Mouse (Mus musculus) embryonic facial prominence, embryonic 11.5 days (tissue): ENCODE measurements at regions not wholly inside any gene's neighbourhood (a gene's known extent, or its start where the extent isn't known, plus 50 kb on each side); places are given as distances from the start of the nearest gene placed in this dataset.

Experiments
- ATAC-seq: fragments of 200-750 bp; cut with Nextera tagmentation; replicated peaks from 2 replicates; pipeline ENCODE4 v1.8.0; 2017; ENCODE audit warnings: low read depth; ENCODE audit not compliant: insufficient number of reproducible peaks, low FRiP score, low TSS enrichment
- DNase-seq: peaks from one replicate; pipeline ENCODE4 v3.0.0-alpha.2; 2015; ENCODE audit warnings: low spot score
- H3K27ac ChIP-seq: fragments of 300-500 bp; sonication (generic); replicated peaks from 2 replicates; pipeline ENCODE4 v1.5.1; 2014; ENCODE audit warnings: mild to moderate bottlenecking, low read depth, low read length, control low read depth
- H3K27me3 ChIP-seq: fragments of 300-500 bp; sonication (generic); 2 replicates; pipeline ENCODE4 v1.6.1; 2014; ENCODE audit warnings: mild to moderate bottlenecking, low read length, moderate library complexity, mixed read lengths; ENCODE audit not compliant: control insufficient read depth, insufficient read depth
- H3K36me3 ChIP-seq: fragments of 300-500 bp; sonication (generic); replicated peaks from 2 replicates; pipeline ENCODE4 v1.6.1; 2014; ENCODE audit warnings: low read depth, mild to moderate bottlenecking, low read length, moderate library complexity, mixed read lengths; ENCODE audit not compliant: control insufficient read depth, insufficient read depth
- H3K4me1 ChIP-seq: fragments of 300-500 bp; sonication (generic); 2 replicates; pipeline ENCODE4 v1.6.1; 2014; ENCODE audit warnings: low read length, mixed read lengths; ENCODE audit not compliant: control insufficient read depth, insufficient read depth
- H3K4me2 ChIP-seq: fragments of 300-500 bp; sonication (generic); 2 replicates; pipeline ENCODE4 v1.6.1; 2014; ENCODE audit warnings: low read depth, mild to moderate bottlenecking, control low read depth, low read length, moderate library complexity
- H3K4me3 ChIP-seq: fragments of 300-500 bp; sonication (generic); 2 replicates; pipeline ENCODE4 v1.5.1; 2014; ENCODE audit warnings: low read depth, low read length, control low read depth
- H3K9ac ChIP-seq: fragments of 300-500 bp; sonication (generic); replicated peaks from 2 replicates; pipeline ENCODE4 v1.6.1; 2014; ENCODE audit warnings: mild to moderate bottlenecking, control low read depth, low read length
- H3K9me3 ChIP-seq: fragments of 300-500 bp; sonication (generic); replicated peaks from 2 replicates; pipeline ENCODE4 v1.6.1; 2016; ENCODE audit warnings: mild to moderate bottlenecking, low read length, inconsistent platforms, mixed read lengths; ENCODE audit not compliant: control insufficient read depth
- WGBS: fragments of 180-500 bp; shearing (Covaris S2); extraction: QIAGEN DNeasy Blood & Tissue Kit; methylation state at CpG from one replicate; pipeline ENCODE4 v1.1.7; 2014; 5-methylcytosine and 5-hydroxymethylcytosine counted together

DNA sequence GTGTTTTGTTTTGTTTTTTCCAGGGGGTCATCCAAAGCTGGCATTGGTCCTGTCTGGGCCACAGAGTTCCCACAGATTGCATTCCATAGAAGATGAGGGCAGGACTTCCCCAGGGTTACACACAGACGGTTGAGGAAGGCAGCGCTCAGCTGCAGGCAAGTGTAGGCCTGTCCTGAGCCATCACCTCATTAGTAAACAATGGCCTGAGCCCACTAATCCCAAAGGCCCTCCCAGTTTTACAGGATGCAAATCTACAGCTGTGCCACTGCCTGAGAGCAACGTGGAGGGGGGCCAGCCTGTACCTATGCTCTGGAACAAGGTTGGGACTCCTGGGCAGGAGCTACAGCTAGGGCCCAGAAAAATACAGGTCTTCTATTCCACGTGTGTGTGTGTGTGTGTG, 55.7 kb upstream of the Tle3 start:
- Histone ChIP-seq H3K36me3 (no peaks in the 10 kb centered on the region), H3K27ac (no peak overlapping the region), H3K9ac (no peak overlapping the region), H3K9me3 (no peaks in the 10 kb centered on the region), H3K4me3 (no peak overlapping the region), H3K4me2 (no peak overlapping the region), H3K4me1 (no peaks in the 10 kb centered on the region; the same call in 1 of the 2 replicates), H3K27me3 (no peaks in the 10 kb centered on the region; the same call in 1 of the 2 replicates)
- DNase-seq (no peak), ATAC-seq (no peak; the same call in 1 of the 2 replicates)
- WGBS: 17% methylated on average over 4 of the region's 4 CpGs

DNA sequence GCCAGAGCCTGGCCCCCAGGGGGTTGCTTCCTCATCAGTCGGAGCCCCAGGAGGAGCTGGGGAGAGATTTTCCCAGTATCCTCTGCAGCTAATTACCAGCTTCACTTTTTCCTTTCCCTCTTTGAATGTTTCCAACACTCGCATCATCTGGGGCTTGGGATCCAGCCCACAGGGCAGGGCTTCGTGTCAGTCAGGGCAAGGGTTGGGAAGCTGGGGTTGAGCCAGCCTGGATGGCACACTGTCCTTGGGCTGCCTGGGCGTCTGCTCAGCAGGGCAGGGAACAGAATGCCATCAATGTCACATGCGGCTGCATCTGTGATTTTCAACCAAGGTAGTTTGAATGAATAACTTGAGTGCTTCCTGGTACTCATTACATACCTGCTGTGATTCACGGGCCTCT, 52.4 kb upstream of the Tle3 start:
- Histone ChIP-seq H3K36me3 (no peaks in the 10 kb centered on the region), H3K4me3 (no peak overlapping the region), H3K9ac (no peak overlapping the region), H3K27me3 (peaks cover 2% of the 10 kb centered on the region; the same call in 1 of the 2 replicates), H3K4me2 (no peak overlapping the region), H3K9me3 (no peaks in the 10 kb centered on the region), H3K4me1 (peaks cover 4% of the 10 kb centered on the region), H3K27ac (no peak overlapping the region)
- DNase-seq (no peak), ATAC-seq (no peak)
- 48% methylated on average over 6 of the region's 6 CpGs for WGBS

GRCm38 (mm10) chr9:61321314-61321713, 50.9 kb upstream of the Tle3 start:
- 55% methylated on average over 1 of the region's 1 CpGs for WGBS
- H3K4me2 ChIP-seq: no peak overlapping the region
- peaks cover 12% of the 10 kb centered on the region for H3K4me1 ChIP-seq
- no peak overlapping the region for H3K27ac ChIP-seq
- ATAC-seq (no peak), DNase-seq (no peak)
- no peak overlapping the region for H3K9ac ChIP-seq
- no peaks in the 10 kb centered on the region for H3K9me3 ChIP-seq
- H3K36me3 ChIP-seq: no peaks in the 10 kb centered on the region
- H3K4me3 ChIP-seq: no peak overlapping the region
- peaks cover 2% of the 10 kb centered on the region; the same call in 1 of the 2 replicates for H3K27me3 ChIP-seq

DNA sequence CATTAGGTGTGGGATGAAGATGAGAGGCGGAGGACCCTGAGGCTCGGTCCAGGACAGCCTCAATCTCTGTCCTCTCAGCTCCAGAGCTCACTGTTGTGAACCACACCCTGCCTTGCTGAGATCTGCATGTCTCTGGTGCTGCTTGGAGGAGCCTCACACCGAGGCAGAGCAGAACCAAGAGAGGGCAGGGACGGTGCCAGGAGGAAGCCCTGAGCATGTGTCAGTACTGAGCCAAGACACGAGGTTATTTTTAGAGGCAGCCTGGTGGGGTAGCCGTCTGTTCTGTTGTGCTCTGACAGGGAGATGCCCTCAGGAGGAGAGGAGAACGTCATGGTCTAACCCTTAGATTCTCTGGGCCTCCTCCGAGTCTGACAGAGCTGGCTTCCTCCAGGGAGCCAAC, 50.3 kb upstream of the Tle3 start:
- Histone ChIP-seq H3K9me3 (no peaks in the 10 kb centered on the region), H3K9ac (no peak overlapping the region), H3K36me3 (no peaks in the 10 kb centered on the region), H3K27ac (no peak overlapping the region), H3K27me3 (peaks cover 2% of the 10 kb centered on the region; the same call in 1 of the 2 replicates), H3K4me1 (peaks cover 13% of the 10 kb centered on the region), H3K4me2 (no peak overlapping the region), H3K4me3 (no peak overlapping the region)
- ATAC-seq: no peak
- no peak for DNase-seq
- WGBS: 59% methylated on average over 8 of the region's 8 CpGs

DNA sequence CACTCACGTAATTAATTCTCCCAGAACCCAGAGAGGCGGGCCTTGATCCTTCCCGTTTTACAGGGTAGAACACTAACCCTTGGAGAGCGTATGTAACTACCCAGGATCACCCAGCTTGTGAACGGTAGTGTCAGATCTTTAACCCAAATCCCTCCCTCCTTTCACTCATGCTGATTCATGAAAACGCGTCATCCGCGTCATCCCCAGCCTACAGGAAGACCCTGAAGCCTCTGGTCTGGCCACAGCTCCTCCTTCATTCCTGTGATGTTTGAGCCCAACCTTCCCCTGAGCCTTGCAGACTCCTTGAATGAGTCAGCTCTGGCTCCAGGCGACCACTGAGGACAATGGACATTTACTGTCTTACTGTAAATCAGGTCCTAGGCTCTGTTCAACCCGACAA, 49.8 kb upstream of the Tle3 start:
- no peak overlapping the region for H3K4me2 ChIP-seq
- DNase-seq: no peak
- no peak overlapping the region for H3K4me3 ChIP-seq
- ATAC-seq: no peak
- no peaks in the 10 kb centered on the region for H3K9me3 ChIP-seq
- H3K4me1 ChIP-seq: peaks cover 13% of the 10 kb centered on the region
- no peak overlapping the region for H3K9ac ChIP-seq
- H3K27ac ChIP-seq: no peak overlapping the region
- H3K36me3 ChIP-seq: no peaks in the 10 kb centered on the region
- WGBS: 69% methylated on average over 11 of the region's 11 CpGs
- peaks cover 2% of the 10 kb centered on the region; the same call in 1 of the 2 replicates for H3K27me3 ChIP-seq
